Mouse (Mus musculus): ENCODE data around the gene 6030445D17Rik. TPM values are rescaled to one million over a fixed set of nuclear protein-coding genes. Genes with fewer than 3 reads are reported as not detected.
A peak's percentile ranks its signal among the peaks of the same experiment; 100 is the strongest.

6030445D17Rik gene
- total RNA-seq (2022) = under 1 TPM in 3 of 4 experiments, not detected in 1; 0.16 to 0.27 (median 0.27) TPM

DNA sequence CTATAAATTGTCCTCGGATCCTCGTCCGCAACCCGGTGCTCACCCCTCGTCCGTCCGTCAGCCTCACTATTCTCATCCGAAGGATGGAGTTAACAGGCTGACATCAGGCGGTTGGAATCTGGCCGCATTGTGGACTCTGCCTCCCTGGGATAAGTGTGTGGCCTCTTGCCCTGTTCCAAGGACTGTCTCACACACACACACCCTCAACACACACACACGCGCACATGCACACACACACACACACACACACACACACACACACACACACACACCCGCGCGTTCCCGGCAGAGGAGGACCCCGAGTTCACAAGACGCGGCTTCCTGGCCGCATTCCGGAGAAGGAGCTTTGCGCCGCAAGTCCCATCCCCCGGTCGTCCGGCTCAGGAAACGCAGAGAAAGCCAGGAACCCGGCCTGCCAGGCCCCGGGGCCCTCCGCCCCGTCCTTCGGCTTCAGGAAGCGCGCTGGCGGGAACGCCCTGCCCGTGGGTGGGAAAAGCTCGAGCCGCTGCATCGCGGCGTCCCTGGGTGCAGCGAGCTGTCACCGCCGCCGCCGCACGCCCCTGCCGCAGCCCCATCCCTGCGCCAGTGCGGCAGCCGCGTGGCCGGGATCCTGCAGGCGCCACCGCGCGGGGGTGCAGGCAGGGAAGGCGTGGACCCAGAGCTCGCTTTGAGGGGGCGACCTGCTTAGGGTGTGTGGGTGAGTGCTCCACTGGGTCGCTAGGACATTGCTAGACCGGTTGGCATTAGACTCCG is at the start of gene 6030445D17Rik:
6030445D17Rik (plus strand) TSS at position 165 of the 753 bp plus-strand sequence.
- DNase-seq (ENCODE audit: low spot score in 2 of 2) = peak; percentile 57 to 62

DNA sequence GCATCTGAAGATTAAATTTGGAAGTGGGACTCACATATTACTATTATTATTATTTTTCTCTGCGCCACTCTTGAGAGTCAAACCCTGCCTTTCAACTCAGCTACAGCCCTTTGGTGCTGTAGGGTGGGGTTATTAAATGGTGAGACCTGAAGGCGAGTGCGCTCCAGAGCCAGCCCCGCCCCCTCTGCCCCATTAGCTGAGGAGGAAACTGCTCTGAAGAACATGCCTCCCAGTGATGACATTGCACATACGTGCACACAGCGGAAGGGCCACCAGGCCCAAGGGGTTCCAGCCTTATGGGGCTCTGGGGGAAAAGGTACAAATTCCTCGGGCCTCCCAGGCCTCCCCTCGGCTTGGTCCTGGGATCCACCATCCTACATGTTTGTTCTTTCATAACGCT is 46.6 kb upstream of the 6030445D17Rik start:
- no peak for DNase-seq (ENCODE audit: low spot score in 2 of 2)

GRCm38 (mm10) chr4:136418962-136419361 is 43.1 kb upstream of the 6030445D17Rik start:
- no peak for DNase-seq (ENCODE audit: low spot score in 2 of 2)

GRCm38 (mm10) chr4:136419386-136419785 is 42.7 kb upstream of the 6030445D17Rik start:
- no peak for DNase-seq (ENCODE audit: low spot score in 2 of 2)

DNA sequence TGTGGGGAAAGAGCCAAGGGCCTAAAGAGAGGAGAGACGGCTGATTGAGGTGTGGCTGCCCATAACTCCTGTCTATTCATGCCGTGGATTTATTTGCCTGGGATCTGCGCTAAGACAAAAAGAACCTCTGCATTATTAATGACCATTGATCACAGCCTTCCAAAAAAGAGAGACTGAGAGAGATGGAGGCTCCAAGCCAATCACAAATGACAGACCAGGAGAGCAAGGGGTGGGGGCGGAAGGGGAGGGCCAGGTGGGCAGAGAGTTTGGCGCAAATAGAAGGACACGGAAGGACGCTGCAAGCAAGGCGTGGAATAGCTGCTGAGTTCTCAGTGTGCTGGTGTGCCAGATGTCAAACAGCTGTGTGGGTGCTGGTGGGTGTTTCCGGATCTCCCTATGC is 38.8 kb upstream of the 6030445D17Rik start, which contains the start of gene Htr1d:
Htr1d (plus strand) TSS at position 301 of the 400 bp plus-strand sequence.
- no peak for DNase-seq (ENCODE audit: low spot score in 2 of 2)

DNA sequence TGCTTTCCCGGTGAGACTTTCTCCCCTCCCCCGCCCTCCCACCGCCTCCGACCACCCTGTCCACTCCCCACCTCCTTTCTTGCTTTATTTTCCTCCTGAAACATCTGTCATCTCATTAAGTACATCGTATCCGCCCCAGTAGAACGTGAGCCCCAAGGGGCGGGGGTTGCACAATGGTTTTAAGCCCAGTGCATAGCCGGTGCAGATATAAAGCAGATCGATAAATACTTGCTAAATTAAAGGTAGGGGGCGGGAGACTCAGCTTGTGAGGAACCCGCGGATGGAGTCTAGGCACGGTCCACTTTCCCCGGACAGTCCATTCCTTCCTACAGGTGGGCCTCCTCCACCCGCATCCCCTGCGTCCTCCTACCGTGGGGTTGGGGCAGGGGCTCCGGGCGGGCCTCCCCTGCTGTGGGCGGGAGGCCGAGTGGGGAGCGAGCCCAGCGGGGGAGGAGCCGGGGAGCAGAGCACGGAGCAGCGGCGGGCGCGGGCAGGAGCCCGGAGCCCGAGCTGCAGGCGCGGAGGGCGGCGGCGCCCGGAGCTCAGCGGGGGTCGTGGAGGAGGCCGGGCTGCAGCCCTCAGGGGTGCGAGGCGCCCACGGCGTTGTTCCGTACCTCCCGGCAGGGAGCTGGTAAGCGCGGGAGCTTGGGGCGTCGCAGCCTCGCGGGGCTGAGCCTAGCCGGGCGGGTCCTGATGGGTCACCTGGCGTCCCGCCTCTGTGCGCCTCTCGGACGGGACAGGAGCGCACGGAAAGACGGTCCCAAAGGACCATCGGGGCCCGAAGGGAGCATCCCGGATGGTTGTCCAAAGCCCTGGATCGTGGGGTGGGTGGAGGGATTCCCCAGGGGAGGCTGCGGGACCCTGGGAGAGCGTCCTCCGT is 37.7 kb upstream of the 6030445D17Rik start:
- no peak for DNase-seq (ENCODE audit: low spot score in 2 of 2)

- DNase-seq (ENCODE audit: low spot score in 2 of 2) = no peak
Measured at GRCm38 (mm10) chr4:136425000-136425288, 37.1 kb upstream of the 6030445D17Rik start.

- DNase-seq (ENCODE audit: low spot score in 2 of 2) = no peak
Measured at GRCm38 (mm10) chr4:136430609-136431375, 31.3 kb upstream of the 6030445D17Rik start.

DNA sequence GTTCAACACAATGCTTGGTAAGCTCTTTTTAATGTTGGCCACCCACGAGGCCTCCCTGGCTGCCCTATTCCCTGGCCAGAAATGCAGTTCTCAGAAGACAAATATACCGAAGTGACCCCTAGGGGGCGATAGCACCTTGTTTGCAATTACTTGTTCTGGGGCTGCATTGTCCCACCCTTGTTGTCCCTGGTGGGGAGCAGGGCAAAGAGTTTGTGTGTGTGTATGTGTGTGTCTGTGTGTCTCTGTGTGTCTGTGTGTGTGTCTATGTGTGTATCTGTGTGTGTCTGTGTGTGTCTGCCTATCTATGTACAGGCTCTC is 30.7 kb upstream of the 6030445D17Rik start:
- DNase-seq (ENCODE audit: low spot score in 2 of 2) = peak in 1 of 2 experiments; percentile 17

GRCm38 (mm10) chr4:136434029-136434428 is 28.0 kb upstream of the 6030445D17Rik start:
- DNase-seq (ENCODE audit: low spot score in 2 of 2) = no peak

- no peak for DNase-seq (ENCODE audit: low spot score in 2 of 2)
Measured at GRCm38 (mm10) chr4:136439106-136439505, 22.9 kb upstream of the 6030445D17Rik start.

DNA sequence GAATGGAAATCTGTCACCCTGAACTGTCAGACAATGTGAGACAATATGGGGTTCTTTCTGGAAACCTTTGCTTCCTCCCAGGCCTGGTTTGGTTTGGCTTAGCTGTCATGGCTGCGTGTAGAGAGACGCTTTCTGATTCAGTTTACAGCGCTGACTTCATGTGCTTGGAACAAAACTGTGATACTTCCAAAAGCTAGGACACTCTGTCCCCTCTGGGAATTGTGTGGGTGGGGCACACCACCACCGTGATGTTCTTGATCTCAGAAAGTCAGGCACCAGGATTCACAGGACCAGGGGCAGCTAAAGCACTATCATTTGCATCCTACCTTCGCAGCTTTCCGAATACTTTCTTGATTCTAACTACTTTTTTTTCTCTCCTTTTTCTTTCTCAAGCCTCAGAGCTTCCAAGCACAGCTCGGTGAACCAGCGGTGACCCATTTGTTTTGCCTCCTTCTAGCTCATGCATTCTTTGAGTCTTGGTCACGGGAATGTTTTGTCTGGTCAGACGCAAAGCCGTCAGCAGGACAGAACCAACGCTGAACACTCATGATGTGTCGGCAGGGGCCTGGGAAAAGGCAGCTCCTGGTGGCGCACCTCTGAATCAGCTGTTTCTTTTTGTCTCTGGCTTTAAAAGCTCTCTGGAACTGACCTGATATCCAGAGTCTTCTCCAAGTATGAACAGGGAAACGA is 20.6 kb upstream of the 6030445D17Rik start:
- DNase-seq (ENCODE audit: low spot score in 2 of 2) = peak in 1 of 2 experiments; percentile 16

GRCm38 (mm10) chr4:136444561-136444960 is 17.5 kb upstream of the 6030445D17Rik start:
- no peak for DNase-seq (ENCODE audit: low spot score in 2 of 2)

- DNase-seq (ENCODE audit: low spot score in 2 of 2) = no peak
Measured at GRCm38 (mm10) chr4:136449795-136450194, 12.3 kb upstream of the 6030445D17Rik start.

DNA sequence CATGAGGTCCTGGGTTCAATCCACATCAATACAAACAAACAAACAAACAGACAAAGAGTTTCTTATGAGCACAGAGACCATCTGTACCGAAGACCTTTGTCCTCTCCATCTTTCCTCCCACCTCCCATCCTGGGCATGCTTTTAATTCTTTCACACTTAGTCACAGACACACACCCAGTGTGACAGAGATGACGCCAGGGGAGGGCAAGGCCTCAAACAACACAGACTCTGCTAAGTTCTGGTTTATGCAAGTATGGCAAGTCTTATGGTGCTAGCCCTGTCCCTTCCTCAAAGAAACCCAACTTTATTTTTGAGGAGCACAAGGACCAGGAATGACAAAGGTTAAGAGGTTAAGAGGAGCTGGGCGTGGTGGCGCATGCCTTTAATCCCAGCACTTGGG is 11.8 kb upstream of the 6030445D17Rik start:
- DNase-seq (ENCODE audit: low spot score in 2 of 2) = no peak

- no peak for DNase-seq (ENCODE audit: low spot score in 2 of 2)
Measured at GRCm38 (mm10) chr4:136451564-136451963, 10.5 kb upstream of the 6030445D17Rik start.

DNA sequence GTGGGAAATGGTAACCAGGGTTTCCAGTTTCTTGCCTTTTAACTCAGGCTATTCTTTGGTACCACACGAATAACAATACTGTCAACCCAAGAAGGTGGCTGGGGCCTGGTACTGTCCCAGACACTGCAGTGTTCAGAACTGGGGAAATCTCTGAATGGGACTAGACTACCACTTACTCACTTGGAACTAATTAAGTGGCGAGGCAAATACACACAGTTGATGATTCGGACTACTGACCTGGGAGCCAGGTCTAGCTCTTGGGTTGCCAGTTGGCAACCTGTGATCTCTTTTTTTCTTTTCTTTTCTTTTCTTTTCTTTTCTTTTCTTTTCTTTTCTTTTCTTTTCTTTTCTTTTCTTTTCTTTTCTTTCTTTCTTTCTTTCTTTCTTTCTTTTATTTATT is 9.8 kb upstream of the 6030445D17Rik start:
- DNase-seq (ENCODE audit: low spot score in 2 of 2) = no peak

- DNase-seq (ENCODE audit: low spot score in 2 of 2) = no peak
Measured at GRCm38 (mm10) chr4:136452792-136453191, 9.3 kb upstream of the 6030445D17Rik start.

GRCm38 (mm10) chr4:136454850-136455260 is 7.2 kb upstream of the 6030445D17Rik start:
- peak; percentile 53 to 56 for DNase-seq (ENCODE audit: low spot score in 2 of 2)

DNA sequence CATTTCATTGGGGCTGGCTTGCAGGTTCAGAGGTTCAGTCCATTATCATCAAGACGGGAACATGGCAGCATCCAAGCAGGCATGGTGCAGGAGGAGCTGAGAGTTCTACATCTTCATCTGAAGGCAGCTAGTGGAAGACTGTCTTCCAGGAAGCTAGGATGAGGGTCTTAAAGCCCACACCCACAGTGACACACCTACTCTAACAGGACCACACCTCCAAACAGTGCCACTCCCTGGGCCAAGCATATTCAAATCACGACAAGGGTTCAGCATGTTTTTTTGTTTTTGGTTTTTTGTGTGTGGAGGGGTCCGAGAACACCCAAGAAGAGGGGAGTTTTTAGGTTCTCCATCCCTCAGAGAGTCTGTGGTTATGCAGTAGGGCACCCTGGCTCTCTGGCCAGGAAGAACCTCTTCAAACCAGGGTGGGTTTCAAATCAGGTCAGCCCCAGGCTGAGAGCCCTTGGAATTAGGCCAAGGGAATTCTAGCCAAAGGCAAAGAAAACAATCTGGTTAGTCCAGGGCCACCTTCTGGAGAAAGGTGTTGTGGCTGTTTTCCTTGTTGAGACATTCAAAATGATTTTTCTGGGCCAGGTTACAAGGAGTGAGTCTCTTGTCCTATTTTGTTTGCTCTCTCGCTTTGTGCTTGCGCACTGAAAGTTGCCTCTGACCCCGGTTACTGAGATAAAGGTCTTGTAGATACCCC is 5.4 kb upstream of the 6030445D17Rik start:
- DNase-seq (ENCODE audit: low spot score in 2 of 2) = no peak

DNA sequence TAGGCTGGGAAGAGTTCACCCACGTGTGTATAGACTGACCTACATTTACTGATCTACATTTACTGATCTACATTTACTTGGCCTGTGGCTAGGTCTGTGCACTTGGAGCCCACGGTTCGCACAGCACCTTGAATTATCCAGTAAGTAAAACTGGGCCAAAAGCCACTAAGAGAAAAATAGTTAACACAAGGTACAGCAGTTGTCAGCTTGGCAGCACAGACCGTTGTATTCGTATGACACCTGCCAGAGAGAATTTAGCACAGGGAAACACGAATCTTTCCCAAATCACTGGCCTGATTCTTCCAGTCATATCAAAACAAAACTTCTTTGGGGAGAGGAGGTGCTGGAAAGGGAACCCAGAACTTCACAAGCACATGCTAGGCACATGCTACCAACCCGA is 3.8 kb upstream of the 6030445D17Rik start:
- no peak for DNase-seq (ENCODE audit: low spot score in 2 of 2)

All from gastrocnemius, adult 8-10 months (tissue).